Mouse (Mus musculus) heart, postnatal 0 days (tissue): ENCODE measurements at regions not wholly inside any gene's neighbourhood (a gene's known extent, or its start where the extent isn't known, plus 50 kb on each side); places are given as distances from the start of the nearest gene placed in this dataset.

Source experiments
- CTCF ChIP-seq: IDR thresholded peaks from 2 replicates; pipeline ENCODE4 v1.5.1; 2016; ENCODE audit warnings: antibody characterized with exemption, control low read depth, low read depth
- EP300 ChIP-seq: IDR thresholded peaks from 2 replicates; pipeline ENCODE4 v1.6.1; 2016; ENCODE audit warnings: antibody characterized with exemption, low read depth

GRCm38 (mm10) chr7:36155159-36155558 is 352.4 kb upstream of the Zfp507 start:
- TF ChIP-seq CTCF (no peak), EP300 (no peak)
